Mouse (Mus musculus): ENCODE measurements at regions not wholly inside any gene's neighbourhood (a gene's known extent, or its start where the extent isn't known, plus 50 kb on each side); places are given as distances from the start of the nearest gene placed in this dataset.

- Histone ChIP-seq H3K27ac (ENCODE audit: low read depth) (no peak overlapping the region), H3K27me3 (ENCODE audit: insufficient read depth, low read length) (no peaks in the 10 kb centered on the region), H3K36me3 (ENCODE audit: insufficient read depth) (no peaks in the 10 kb centered on the region), H3K4me1 (ENCODE audit: insufficient read depth) (no peaks in the 10 kb centered on the region), H3K9ac (no peak overlapping the region), H3K4me2 (no peak overlapping the region), H3K4me3 (ENCODE audit: low read depth, low read length) (no peak overlapping the region), H3K9me3 (ENCODE audit: low read depth, low read length) (no peaks in the 10 kb centered on the region)
- 83% methylated on average over 4 of the region's 4 CpGs for WGBS
- DNase-seq (no peak), ATAC-seq (ENCODE audit: insufficient read depth) (no peak)
- no peak for TF ChIP-seq CTCF (IDR thresholded peaks at IDR 0.05; ENCODE audit: low read depth)
Observed at GRCm38 (mm10) chr17:49149896-49150295, 217.7 kb downstream of the Lrfn2 start.

DNA sequence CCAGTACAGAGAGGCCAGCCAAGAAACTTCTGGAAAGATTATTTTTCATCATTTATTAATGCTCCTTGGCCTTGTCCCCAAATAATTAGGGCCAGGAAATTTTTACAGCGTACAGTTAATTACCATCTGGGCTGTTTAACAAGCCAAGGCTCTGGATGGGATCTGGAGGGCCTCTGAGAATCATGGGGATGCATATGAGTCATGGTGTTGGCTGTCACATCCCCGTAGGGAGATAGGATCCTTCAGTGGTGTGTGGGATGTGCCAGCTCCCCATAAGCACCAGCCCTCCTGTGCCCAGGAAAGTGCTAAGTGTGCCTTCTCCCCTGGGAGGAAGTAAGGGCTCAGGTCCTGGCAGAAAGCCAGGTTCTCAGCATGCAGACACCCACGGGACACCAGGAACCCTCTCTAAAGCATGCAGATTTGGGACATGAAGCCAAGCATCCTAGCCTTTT is 218.8 kb downstream of the Lrfn2 start:
- no peaks in the 10 kb centered on the region for H3K27me3 ChIP-seq (ENCODE audit: insufficient read depth, low read length)
- no peak for ATAC-seq (ENCODE audit: insufficient read depth)
- H3K9ac ChIP-seq = no peak overlapping the region
- H3K27ac ChIP-seq (ENCODE audit: low read depth) = no peak overlapping the region
- H3K4me2 ChIP-seq = no peak overlapping the region
- no peaks in the 10 kb centered on the region for H3K36me3 ChIP-seq (ENCODE audit: insufficient read depth)
- WGBS = 49% methylated on average over 3 of the region's 3 CpGs
- DNase-seq = peak; percentile 4
- no peaks in the 10 kb centered on the region for H3K9me3 ChIP-seq (ENCODE audit: low read depth, low read length)
- no peaks in the 10 kb centered on the region for H3K4me1 ChIP-seq (ENCODE audit: insufficient read depth)
- TF ChIP-seq CTCF (IDR thresholded peaks at IDR 0.05; ENCODE audit: low read depth) = no peak
- H3K4me3 ChIP-seq (ENCODE audit: low read depth, low read length) = no peak overlapping the region

DNA sequence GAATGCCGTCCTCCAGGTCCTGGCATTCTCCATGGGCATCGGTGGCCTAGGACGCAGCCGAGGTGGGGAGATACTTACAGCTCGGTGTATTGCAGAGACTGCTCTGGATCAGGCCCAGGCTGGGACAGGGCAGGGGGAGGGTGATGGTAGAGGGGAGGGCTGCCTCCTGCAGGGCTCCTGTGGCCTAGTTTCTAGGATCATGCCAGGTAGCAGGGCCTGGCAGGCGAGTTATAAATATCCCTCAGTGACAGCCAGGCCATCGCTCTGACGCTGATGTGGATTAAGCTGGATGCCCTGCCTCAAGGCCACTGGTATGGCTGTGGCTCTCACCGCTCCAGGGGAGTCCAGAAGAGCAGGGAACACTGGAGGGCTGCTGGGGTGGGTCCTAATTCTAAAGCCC is 221.8 kb downstream of the Lrfn2 start:
- no peak overlapping the region for H3K4me3 ChIP-seq (ENCODE audit: low read depth, low read length)

GRCm38 (mm10) chr17:49155001-49155515 is 222.9 kb downstream of the Lrfn2 start:
- no peak for TF ChIP-seq CTCF (IDR thresholded peaks at IDR 0.05; ENCODE audit: low read depth)
- H3K9me3 ChIP-seq (ENCODE audit: low read depth, low read length) = no peaks in the 10 kb centered on the region
- H3K4me2 ChIP-seq = no peak overlapping the region
- no peak overlapping the region for H3K4me3 ChIP-seq (ENCODE audit: low read depth, low read length)
- 64% methylated on average over 9 of the region's 9 CpGs for WGBS
- no peaks in the 10 kb centered on the region for H3K27me3 ChIP-seq (ENCODE audit: insufficient read depth, low read length)
- no peak overlapping the region for H3K9ac ChIP-seq
- no peak overlapping the region for H3K27ac ChIP-seq (ENCODE audit: low read depth)
- H3K36me3 ChIP-seq (ENCODE audit: insufficient read depth) = no peaks in the 10 kb centered on the region
- no peaks in the 10 kb centered on the region for H3K4me1 ChIP-seq (ENCODE audit: insufficient read depth)
- no peak for DNase-seq
- ATAC-seq (ENCODE audit: insufficient read depth) = no peak

More for the DNA sequence above, 221.8 kb downstream of the Lrfn2 start:
- H3K27me3 ChIP-seq (ENCODE audit: insufficient read depth, low read length) = no peaks in the 10 kb centered on the region
- H3K36me3 ChIP-seq (ENCODE audit: insufficient read depth) = no peaks in the 10 kb centered on the region
- no peak for DNase-seq
- no peak overlapping the region for H3K4me2 ChIP-seq
- no peaks in the 10 kb centered on the region for H3K4me1 ChIP-seq (ENCODE audit: insufficient read depth)
- H3K9me3 ChIP-seq (ENCODE audit: low read depth, low read length) = no peaks in the 10 kb centered on the region
- no peak overlapping the region for H3K27ac ChIP-seq (ENCODE audit: low read depth)
- WGBS = 69% methylated on average over 9 of the region's 9 CpGs
- TF ChIP-seq CTCF (IDR thresholded peaks at IDR 0.05; ENCODE audit: low read depth) = no peak
- H3K9ac ChIP-seq = no peak overlapping the region
- ATAC-seq (ENCODE audit: insufficient read depth) = no peak

DNA sequence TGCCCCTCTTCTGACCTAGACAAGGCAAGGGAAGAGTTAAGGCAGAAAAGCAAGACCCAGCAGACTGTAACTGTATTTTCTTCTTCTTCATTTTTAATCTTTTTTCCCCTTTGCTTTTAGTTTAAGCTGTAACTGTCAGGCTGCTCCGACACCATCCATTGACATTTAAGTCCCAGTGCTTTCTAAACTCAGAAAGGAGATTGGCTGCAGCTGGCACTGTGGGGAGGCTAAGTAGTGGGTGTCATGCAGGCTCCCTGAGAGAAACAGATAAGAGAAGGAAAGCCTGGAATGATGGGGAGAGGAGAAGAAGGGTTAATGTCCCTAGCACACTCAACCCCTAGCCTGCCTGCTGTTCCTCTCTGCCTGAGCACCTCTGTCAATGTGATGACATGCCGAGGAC is 225.4 kb downstream of the Lrfn2 start:
- Histone ChIP-seq H3K9ac (no peak overlapping the region), H3K9me3 (ENCODE audit: low read depth, low read length) (no peaks in the 10 kb centered on the region), H3K4me3 (ENCODE audit: low read depth, low read length) (no peak overlapping the region), H3K4me1 (ENCODE audit: insufficient read depth) (no peaks in the 10 kb centered on the region), H3K27ac (ENCODE audit: low read depth) (no peak overlapping the region), H3K4me2 (no peak overlapping the region), H3K36me3 (ENCODE audit: insufficient read depth) (no peaks in the 10 kb centered on the region), H3K27me3 (ENCODE audit: insufficient read depth, low read length) (no peaks in the 10 kb centered on the region)
- ATAC-seq (ENCODE audit: insufficient read depth) (no peak), DNase-seq (no peak)
- 38% methylated on average over 2 of the region's 2 CpGs for WGBS
- TF ChIP-seq CTCF (IDR thresholded peaks at IDR 0.05; ENCODE audit: low read depth) = no peak

- TF ChIP-seq CTCF (IDR thresholded peaks at IDR 0.05; ENCODE audit: low read depth) = no peak
- WGBS = 4% methylated on average over 20 of the region's 20 CpGs
- no peaks in the 10 kb centered on the region for H3K9me3 ChIP-seq (ENCODE audit: low read depth, low read length)
- H3K4me2 ChIP-seq = peak overlapping the region; percentile 76
- peak overlapping the region; percentile 35 for H3K4me3 ChIP-seq (ENCODE audit: low read depth, low read length)
- H3K36me3 ChIP-seq (ENCODE audit: insufficient read depth) = no peaks in the 10 kb centered on the region
- H3K27ac ChIP-seq (ENCODE audit: low read depth) = no peak overlapping the region
- peak overlapping the region; percentile 9; the same call in 1 of the 2 replicates for H3K9ac ChIP-seq
- no peaks in the 10 kb centered on the region for H3K4me1 ChIP-seq (ENCODE audit: insufficient read depth)
- DNase-seq = peak; percentile 74
- H3K27me3 ChIP-seq (ENCODE audit: insufficient read depth, low read length) = no peaks in the 10 kb centered on the region
- ATAC-seq (ENCODE audit: insufficient read depth) = peak; percentile 65; the same call in 1 of the 2 replicates
Observed at GRCm38 (mm10) chr17:49171252-49172047, 239.3 kb downstream of the Lrfn2 start.

- H3K9ac ChIP-seq = peak overlapping the region; percentile 9; the same call in 1 of the 2 replicates
- WGBS = 18% methylated on average over 15 of the region's 15 CpGs
- peak; percentile 43 for DNase-seq
- H3K36me3 ChIP-seq (ENCODE audit: insufficient read depth) = no peaks in the 10 kb centered on the region
- no peaks in the 10 kb centered on the region for H3K9me3 ChIP-seq (ENCODE audit: low read depth, low read length)
- no peaks in the 10 kb centered on the region for H3K4me1 ChIP-seq (ENCODE audit: insufficient read depth)
- ATAC-seq (ENCODE audit: insufficient read depth) = no peak
- no peaks in the 10 kb centered on the region for H3K27me3 ChIP-seq (ENCODE audit: insufficient read depth, low read length)
- no peak overlapping the region for H3K27ac ChIP-seq (ENCODE audit: low read depth)
- H3K4me3 ChIP-seq (ENCODE audit: low read depth, low read length) = peak overlapping the region; percentile 35
- no peak; the same call in 1 of the 2 replicates for TF ChIP-seq CTCF (IDR thresholded peaks at IDR 0.05; ENCODE audit: low read depth)
- H3K4me2 ChIP-seq = peak overlapping the region; percentile 76
Observed at GRCm38 (mm10) chr17:49172052-49172799, 240.0 kb downstream of the Lrfn2 start.

Data from lung, embryonic 14.5 days (tissue).